Mouse (Mus musculus): ENCODE data around the gene Thy1.

DNA sequence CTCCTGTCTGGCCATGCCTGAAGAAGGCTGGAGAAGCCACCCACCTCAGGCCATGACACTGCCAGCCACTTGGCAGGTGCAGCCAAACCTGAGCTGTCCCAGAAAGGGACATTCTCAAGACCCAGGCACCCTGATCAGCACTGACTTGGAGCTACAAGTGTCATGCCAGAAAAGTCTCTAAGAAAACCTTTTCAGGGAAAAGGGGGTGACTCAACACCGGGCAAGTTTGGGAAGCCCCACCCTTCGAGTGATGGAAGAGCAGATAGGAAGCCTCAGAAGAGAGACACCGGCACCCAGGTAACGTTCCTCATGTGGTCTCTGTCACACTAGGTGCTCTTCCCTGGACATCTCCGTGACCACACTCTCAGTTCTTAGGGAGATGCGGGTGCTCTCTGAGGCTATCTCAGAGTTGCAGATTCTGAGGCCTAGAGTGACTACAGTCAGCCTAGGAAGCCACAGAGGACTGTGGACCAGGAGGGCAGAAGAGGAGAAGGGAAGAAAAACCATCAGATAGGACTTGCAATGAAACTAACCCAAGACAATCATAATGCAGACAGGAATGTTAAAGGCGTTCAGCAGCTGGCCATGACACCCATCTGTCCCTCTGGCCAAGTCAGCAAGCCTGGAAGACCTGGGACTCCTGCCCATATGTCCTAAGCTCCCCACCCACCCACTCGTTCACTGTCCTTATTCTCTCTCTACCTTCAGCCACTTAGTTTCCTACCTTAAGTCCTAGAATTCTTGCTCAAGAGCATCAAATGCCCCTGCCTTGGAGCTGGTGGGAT, 6.4 kb downstream of the Thy1 start:
- no peak for TF ChIP-seq CTCF (IDR thresholded peaks at IDR 0.05; ENCODE audit: low read depth)
- no peak for TF ChIP-seq EP300 (optimal IDR thresholded peaks at IDR 0.05)
